Mouse (Mus musculus): Measurements from ENCODE around the gene Ccdc6. TPM values are rescaled to one million over a fixed set of nuclear protein-coding genes. Genes with fewer than 3 reads are reported as not detected.

The Ccdc6 gene
- polyA plus RNA-seq, 1 experiment from 2014 or later, result 13.8 TPM

- 79% methylated on average over 6 of the region's 6 CpGs for WGBS
- ATAC-seq (replicated peaks; ENCODE audit: insufficient number of reproducible peaks, insufficient read depth, low FRiP score, low read depth), result no peak
- Histone ChIP-seq H3K27me3 (no peaks in the 10 kb centered on the region), H3K9me3 (replicated peaks) (no peaks in the 10 kb centered on the region), H3K9ac (no peak overlapping the region), H3K27ac (no peak overlapping the region), H3K4me2 (no peak overlapping the region), H3K4me3 (no peak overlapping the region), H3K36me3 (no peaks in the 10 kb centered on the region), H3K4me1 (replicated peaks) (no peaks in the 10 kb centered on the region)
Observed at GRCm38 (mm10) chr10:70224571-70224970, 127.7 kb downstream of the Ccdc6 start.

GRCm38 (mm10) chr10:70225760-70226159 is 128.8 kb downstream of the Ccdc6 start:
- Histone ChIP-seq H3K4me1 (replicated peaks) (no peaks in the 10 kb centered on the region), H3K9me3 (replicated peaks) (no peaks in the 10 kb centered on the region), H3K4me3 (no peak overlapping the region), H3K27me3 (no peaks in the 10 kb centered on the region), H3K27ac (no peak overlapping the region), H3K36me3 (no peaks in the 10 kb centered on the region), H3K9ac (no peak overlapping the region), H3K4me2 (no peak overlapping the region)
- no peak for ATAC-seq (replicated peaks; ENCODE audit: insufficient number of reproducible peaks, insufficient read depth, low FRiP score, low read depth)
- 58% methylated on average over 6 of the region's 6 CpGs for WGBS

GRCm38 (mm10) chr10:70226608-70227007 is 129.7 kb downstream of the Ccdc6 start:
- no peaks in the 10 kb centered on the region for H3K4me1 ChIP-seq (replicated peaks)
- H3K9me3 ChIP-seq (replicated peaks), result no peaks in the 10 kb centered on the region
- no peak for ATAC-seq (replicated peaks; ENCODE audit: insufficient number of reproducible peaks, insufficient read depth, low FRiP score, low read depth)
- no peaks in the 10 kb centered on the region for H3K27me3 ChIP-seq
- H3K9ac ChIP-seq, result no peak overlapping the region
- H3K36me3 ChIP-seq, result no peaks in the 10 kb centered on the region
- H3K4me2 ChIP-seq, result no peak overlapping the region
- no peak overlapping the region for H3K27ac ChIP-seq
- no peak overlapping the region for H3K4me3 ChIP-seq

- no peak for ATAC-seq (replicated peaks; ENCODE audit: insufficient number of reproducible peaks, insufficient read depth, low FRiP score, low read depth)
- Histone ChIP-seq H3K27me3 (no peaks in the 10 kb centered on the region), H3K4me2 (no peak overlapping the region), H3K4me3 (no peak overlapping the region), H3K27ac (no peak overlapping the region), H3K36me3 (no peaks in the 10 kb centered on the region), H3K9ac (no peak overlapping the region), H3K9me3 (replicated peaks) (no peaks in the 10 kb centered on the region), H3K4me1 (replicated peaks) (no peaks in the 10 kb centered on the region)
- 71% methylated on average over 6 of the region's 6 CpGs for WGBS
Observed at GRCm38 (mm10) chr10:70230352-70230751, 133.4 kb downstream of the Ccdc6 start.

GRCm38 (mm10) chr10:70237936-70238335 is 141.0 kb downstream of the Ccdc6 start:
- H3K27ac ChIP-seq, result no peak overlapping the region
- H3K27me3 ChIP-seq, result no peaks in the 10 kb centered on the region
- 63% methylated on average over 2 of the region's 2 CpGs for WGBS
- H3K4me2 ChIP-seq, result no peak overlapping the region
- H3K4me1 ChIP-seq (replicated peaks), result no peaks in the 10 kb centered on the region
- ATAC-seq (replicated peaks; ENCODE audit: insufficient number of reproducible peaks, insufficient read depth, low FRiP score, low read depth), result no peak
- no peaks in the 10 kb centered on the region for H3K9me3 ChIP-seq (replicated peaks)
- H3K4me3 ChIP-seq, result no peak overlapping the region
- H3K9ac ChIP-seq, result no peak overlapping the region
- no peaks in the 10 kb centered on the region for H3K36me3 ChIP-seq

Other genes starting within 250 kb of the Ccdc6 start
- 0.76 and 0.98 TPM in 2 replicates for gene Mrln, start 107.5 kb downstream of the Ccdc6 start, polyA plus RNA-seq (2015; fragmentation: Nextera tagmentation; extraction: Ambion mirVana)
- 0.96 and 1.9 TPM in 2 replicates for gene Slc16a9, start 148.0 kb downstream of the Ccdc6 start, polyA plus RNA-seq (2015; fragmentation: Nextera tagmentation; extraction: Ambion mirVana)

Data from heart, embryonic 15.5 days (tissue).